Mouse (Mus musculus): Measurements from ENCODE around the gene Igfbp7.
"Not testable (repeated sequence)": the region's sequence is repeated elsewhere in the genome, so short reads cannot be mapped to it uniquely, and the experiment has no call there.

Gene Igfbp7

DNA sequence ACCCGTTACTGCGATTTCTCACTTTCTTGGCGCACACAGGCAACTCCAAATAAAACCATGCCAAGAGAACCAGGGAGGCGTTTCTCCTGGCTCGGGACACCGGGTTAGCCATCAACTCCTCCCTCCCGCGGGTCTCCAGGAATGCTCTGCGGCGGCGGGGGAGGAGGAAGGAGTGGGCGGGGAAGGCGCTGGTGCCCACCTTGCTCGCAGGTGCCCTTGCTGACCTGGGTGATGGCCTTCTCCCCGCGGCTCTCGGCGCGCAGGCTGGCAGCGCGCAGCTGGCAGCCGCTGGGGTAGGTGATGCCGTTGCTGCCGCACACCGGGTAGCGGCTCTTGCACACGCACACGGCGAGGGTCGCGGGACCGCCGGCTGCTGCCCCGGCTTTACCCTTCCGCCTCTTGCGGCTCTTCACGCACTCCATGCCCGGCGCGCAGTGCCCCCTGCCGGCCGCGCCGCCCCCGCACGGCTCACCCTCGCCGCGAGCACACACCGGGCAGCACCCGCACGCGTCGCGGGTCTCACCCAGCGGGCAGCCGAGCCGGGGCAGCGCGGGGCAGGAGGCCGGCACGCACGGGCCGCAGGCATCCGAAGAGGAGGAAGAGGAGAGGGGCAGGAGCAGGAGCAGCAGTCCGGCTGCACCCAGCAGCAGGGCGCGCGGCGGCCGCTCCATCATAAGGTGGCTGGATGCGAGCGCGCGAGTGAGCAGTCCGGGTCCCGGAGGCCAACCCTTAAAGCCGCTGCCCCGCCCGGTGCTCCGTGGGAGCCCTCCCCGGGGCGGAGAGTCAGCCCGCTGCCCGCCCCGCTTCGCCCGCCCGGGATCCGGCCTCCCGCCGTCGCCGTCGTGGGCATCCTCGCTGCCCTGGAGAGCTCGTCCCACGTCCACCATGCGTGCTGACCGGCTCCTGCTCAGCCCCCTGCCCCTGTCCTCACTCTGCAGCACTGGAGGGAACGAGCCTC lies at the start of gene Igfbp7:
Gene Igfbp7, minus strand, starts transcription at position 701 of the 958 bp plus-strand sequence.
- peak; percentile 66 for DNase-seq

- no peak for DNase-seq
Measured at GRCm38 (mm10) chr5:77452103-77452502, 44.3 kb upstream of the Igfbp7 start.

DNA sequence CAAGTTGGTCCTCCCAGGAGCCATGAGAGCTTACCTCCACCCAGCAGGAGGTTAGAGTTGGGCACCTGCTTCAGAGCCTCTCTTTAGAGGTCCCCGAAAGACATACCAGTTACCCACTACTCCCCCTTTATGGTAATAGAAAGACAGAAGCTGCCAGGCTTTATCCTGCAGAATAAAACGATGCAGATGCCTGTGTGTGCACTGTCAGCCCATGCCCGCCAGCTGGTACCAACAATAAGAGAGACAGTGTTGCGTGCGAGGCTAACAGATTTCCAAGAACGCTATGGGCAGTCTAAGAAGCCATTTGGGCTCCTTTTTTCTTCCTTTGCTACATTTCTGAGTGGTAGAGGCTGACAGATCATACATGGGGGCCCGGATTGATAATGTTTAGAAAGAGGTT lies 41.7 kb upstream of the Igfbp7 start:
- no peak for DNase-seq

GRCm38 (mm10) chr5:77445431-77445830 lies 37.6 kb upstream of the Igfbp7 start:
- no peak for DNase-seq

DNA sequence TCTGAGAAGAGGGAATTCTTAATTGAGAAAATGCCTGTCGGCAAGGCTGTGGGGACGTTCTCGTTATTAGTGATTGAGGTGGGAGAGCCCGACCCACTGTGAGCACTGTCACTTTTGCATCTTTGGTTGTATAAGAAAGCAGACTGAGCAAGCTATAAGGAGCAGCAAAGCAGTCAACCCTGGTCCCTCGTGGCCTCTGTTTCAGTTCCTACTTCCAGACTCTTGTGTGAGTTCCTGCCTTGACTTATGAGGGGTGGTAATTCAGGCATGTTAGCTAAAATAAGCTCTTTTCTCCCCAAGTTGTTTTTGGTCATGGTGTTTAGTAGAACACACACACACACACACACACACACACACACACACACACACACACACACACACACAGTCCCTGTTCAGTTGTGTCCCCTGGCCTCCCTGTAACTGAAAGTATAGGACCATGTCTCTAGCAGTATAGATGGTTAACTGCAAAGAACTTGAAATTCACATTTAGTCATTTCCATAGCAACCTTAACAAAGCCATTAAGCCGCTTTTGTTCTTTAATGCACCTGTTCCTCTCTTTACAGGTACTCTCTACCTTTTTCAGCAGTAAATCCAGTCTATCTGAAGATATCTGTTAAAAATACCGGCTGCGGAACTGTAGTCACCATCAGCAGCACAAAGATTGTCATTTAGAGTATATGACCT lies 36.2 kb upstream of the Igfbp7 start:
- DNase-seq: no peak

DNA sequence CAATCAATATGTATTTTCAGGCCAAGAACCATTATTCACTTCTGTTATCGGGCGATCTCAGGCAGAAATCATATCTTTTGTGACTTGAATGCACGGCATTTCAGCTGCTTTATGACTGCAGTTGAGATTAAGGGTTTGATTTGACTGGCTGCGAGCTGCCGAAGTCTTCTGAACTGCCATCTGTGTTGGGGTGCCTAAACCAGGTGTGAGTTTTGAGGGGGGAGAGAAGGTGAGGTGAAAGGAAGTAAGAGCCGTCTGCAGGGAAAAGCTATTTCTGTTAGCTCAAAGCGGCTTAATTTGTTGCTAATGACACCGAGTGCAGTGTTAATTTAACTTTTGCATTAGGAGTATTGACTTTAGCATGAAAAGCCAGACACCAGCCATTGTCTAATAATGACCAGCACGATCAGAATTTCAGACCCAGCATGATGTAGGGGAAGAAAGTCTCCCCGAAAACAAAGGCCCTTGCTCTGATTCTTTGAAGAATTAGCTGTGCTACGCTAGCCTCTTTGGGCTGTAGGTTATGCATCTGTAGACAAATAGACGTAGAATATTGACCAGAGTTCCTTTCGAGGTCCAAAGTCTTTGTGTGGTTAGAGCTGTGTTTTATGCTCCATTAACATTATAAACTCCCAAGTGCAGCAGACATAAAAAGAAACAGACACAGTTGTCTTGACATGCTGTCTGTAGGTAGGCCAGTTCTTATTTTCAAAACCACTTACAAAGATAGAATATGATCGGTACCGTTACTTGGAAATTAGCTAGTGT lies 35.2 kb upstream of the Igfbp7 start:
- no peak for DNase-seq

DNA sequence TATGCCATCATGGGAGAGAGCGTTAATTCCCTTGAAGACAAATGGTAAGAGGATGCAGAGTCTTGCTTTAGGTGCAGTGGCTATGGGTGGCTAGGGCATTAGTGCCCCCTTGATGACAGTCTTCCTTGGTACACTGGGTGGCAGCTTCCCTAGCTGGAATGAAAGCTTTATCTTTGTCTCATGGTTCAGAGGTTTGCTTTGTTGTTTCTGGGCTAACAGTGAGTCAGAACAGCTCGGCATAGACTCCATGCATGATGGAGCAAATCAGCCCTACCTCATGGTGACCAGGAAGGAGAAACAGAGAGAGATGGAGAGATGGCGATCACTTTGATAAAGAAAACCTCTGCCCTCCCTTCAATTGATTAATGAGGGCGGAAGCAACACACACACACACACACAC lies 28.5 kb upstream of the Igfbp7 start:
- DNase-seq: no peak

- no peak for DNase-seq
Measured at GRCm38 (mm10) chr5:77434060-77434459, 26.2 kb upstream of the Igfbp7 start.

GRCm38 (mm10) chr5:77433561-77433960 lies 25.7 kb upstream of the Igfbp7 start:
- DNase-seq: peak; percentile 23

- DNase-seq: no peak
Measured at GRCm38 (mm10) chr5:77433119-77433518, 25.3 kb upstream of the Igfbp7 start.

DNA sequence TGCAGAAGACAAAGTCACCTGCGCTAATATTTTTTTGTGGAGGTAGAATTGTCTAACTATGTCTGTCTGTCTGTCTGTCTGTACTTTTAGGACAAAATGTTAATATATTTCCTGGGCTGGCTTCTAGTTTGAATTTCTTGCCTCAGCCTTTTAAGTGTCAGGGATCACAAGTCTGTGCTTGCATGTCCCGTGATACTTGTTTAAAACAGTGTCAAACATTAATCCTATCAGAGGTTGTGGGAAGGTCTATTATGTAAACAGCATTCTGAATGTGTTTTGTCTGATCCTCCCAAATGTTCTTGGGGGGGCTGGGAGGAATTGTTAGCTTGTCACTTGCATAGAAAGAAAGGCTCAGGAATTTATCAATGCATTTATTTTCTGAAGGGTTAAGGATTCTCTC lies 24.6 kb upstream of the Igfbp7 start:
- DNase-seq: no peak

GRCm38 (mm10) chr5:77431068-77431467 lies 23.2 kb upstream of the Igfbp7 start:
- DNase-seq: no peak

- DNase-seq: no peak
Measured at GRCm38 (mm10) chr5:77430471-77430870, 22.6 kb upstream of the Igfbp7 start.

DNA sequence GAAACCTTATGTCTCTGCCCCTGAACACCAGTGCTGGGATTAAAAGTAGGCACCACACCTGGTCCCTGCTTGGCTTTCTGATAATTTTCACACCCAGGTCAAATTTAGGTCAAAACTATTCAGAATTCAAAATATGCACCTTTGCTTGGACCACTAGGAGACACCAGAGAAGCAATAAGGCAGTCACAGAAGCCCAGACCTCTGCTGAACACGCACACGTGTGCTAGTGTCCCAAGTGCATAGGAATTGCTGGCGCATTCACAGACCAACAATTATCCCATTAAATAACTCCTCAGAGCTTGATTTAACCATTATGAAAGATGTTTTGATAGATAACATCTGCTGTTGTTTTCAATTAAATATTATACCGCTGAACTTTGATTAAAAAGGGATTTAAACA lies 22.2 kb upstream of the Igfbp7 start:
- no peak for DNase-seq

DNA sequence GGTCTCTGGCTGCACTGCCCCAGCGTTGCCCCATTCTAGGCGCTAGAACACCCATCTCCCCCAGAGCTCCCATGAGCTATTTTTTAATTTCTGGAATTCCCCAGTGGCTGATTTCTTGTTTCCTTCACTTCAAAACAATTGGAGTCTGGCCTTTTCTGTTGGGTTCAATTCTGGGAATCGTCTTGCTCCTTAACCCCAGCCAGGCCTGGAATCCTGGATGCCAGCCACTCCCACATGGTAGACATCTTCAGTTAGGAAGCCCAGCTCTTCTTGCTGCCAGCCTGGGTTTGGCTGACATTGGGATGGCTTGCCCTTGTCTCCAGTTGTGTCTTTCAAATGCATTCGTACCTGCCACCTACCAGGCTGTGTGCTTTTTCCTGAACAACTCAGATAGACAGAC lies 20.7 kb upstream of the Igfbp7 start:
- DNase-seq: no peak

GRCm38 (mm10) chr5:77427986-77428385 lies 20.1 kb upstream of the Igfbp7 start:
- no peak for DNase-seq

DNA sequence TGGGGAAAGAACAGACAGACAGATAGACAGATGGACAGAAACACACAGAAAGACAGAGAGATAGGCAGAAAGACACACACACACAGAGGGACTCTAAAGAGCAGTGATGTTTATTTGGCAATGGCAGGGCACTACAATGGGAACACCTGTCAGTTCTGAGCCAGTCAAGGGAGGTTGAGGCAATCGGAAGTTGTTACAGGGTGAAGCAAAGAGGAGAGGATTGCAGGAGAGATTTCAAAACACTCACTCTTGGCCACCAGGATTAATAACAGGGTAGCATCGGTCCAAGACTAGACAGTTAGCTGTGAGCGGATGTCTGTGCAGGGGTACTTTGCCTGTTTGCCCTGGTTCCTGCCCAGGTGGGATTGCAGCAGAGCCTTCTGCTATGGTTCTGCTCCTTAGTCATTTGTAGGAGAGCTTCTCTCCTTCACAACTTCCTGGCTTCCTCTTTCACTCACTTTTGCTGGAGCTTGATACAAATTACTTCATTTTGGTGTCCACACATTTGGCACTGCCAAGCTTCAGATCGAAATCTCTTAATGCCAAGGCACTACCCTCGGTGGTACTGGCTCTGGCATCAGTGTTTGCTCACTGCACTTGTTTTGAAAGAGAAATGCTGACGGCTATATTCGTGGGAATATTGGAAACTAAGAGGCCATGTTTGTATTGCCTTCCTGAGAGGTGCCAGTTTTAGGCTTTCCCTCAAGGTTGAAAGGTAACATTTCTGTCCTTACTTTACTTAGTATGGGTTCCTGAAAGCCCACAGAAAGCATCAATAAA lies 18.1 kb upstream of the Igfbp7 start:
- no peak for DNase-seq

- not testable (repeated sequence) for DNase-seq
Measured at GRCm38 (mm10) chr5:77419537-77419936, 11.7 kb upstream of the Igfbp7 start.

DNA sequence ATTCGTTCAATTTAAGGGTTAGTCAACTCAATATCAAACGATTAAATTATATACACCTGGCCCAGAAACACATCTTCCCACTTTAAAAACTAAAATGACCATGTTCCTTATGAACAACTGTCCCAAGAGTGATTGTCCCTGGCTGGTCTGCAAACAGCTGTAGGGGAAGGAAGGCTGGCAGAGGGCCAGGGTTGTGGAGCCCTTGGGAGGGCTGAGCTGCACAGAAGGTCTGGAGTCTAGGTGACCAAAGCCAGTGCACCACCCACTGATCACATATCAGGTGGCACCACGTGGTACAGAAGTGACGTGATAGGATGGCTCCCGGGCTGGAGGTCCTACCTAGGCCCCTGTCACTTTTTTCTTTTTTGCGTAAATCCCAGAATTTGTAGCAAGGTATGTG lies 8.2 kb upstream of the Igfbp7 start:
- DNase-seq: no peak

GRCm38 (mm10) chr5:77408530-77408929 lies 689 bp upstream of the Igfbp7 start:
- no peak for DNase-seq

- no peak for DNase-seq
Measured at GRCm38 (mm10) chr5:77406371-77406871, 1.4 kb downstream of the Igfbp7 start.

DNA sequence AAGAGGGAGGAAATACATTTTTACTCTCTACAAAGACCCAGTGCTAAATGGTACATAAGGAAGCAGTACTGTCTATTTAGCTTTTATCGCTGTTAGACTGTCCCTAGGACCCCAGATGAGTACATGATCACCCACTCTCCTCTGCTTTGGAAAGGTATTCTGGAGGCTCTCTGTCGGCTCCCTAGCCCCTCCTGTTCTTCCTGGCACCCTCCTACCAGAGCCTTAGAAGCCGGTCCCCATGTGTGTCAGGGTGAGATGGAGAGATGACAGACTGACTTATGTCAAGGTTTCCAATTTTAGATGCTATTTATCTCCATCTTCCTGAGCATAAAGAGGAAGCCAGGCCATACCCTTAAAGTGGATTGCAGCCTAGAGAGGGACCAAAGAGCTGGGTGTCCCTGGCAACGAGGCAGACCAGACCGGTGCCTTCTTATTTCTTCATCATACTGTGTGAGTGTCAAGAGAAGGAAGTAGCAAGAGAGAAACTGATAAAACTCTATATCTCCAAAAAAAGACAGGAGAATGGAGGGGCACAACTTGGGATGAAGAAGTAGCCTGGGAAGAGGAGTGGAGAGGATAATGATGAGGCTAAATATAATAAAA lies 2.3 kb downstream of the Igfbp7 start:
- no peak for DNase-seq

All from right cerebral cortex, postnatal 14 days (tissue).